Mouse (Mus musculus) thymus, postnatal 14 days (tissue): Measurements from ENCODE around the gene Ovol3.
"Not testable (repeated sequence)": the region's sequence is repeated elsewhere in the genome, so short reads cannot be mapped to it uniquely, and the experiment has no call there.

ENCODE experiments used
- DNase-seq: peaks from one replicate; pipeline ENCODE4 v3.0.0; 2021

Ovol3 gene

DNA sequence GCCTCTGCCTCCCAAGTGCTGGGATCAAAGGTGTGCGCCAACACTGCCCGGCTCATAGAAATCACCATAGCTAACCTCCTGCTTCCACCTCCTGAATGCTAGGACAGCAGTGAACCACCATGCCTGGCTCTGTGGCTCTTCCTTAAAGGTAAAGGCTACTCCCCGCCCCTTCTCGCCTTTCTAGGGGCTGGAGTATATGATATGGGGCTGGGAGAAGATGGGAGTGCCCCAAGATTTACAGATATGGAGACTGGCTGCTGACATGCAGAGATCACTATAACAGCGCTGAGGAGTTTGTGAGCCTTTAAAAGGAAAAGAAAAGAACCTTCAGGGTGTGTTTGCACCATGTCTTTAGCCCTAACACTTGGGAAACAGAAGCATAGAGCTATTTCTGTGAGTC, 13.3 kb downstream of the Ovol3 start:
- DNase-seq, result no peak

DNA sequence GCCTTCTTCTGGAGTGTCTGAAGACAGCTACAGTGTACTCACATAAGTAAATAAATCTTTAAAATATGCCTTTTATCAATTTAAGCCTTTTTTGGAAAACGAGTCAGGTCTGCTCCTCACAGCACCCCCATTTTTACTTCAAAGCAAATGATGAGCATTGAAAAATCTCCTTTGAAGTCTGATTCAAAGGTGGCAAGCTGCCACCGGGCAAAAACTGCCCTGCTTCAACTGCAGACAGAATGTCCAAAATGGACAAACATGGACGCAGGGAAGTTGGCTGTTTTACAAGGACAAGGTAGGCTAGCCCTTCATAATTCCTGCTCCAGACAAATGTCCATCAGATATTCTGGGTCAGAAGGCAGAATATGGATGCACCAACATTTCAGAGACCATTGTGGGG, 14.1 kb downstream of the Ovol3 start:
- no peak for DNase-seq

GRCm38 (mm10) chr7:30220008-30220356, 15.5 kb downstream of the Ovol3 start:
- DNase-seq, result no peak

DNA sequence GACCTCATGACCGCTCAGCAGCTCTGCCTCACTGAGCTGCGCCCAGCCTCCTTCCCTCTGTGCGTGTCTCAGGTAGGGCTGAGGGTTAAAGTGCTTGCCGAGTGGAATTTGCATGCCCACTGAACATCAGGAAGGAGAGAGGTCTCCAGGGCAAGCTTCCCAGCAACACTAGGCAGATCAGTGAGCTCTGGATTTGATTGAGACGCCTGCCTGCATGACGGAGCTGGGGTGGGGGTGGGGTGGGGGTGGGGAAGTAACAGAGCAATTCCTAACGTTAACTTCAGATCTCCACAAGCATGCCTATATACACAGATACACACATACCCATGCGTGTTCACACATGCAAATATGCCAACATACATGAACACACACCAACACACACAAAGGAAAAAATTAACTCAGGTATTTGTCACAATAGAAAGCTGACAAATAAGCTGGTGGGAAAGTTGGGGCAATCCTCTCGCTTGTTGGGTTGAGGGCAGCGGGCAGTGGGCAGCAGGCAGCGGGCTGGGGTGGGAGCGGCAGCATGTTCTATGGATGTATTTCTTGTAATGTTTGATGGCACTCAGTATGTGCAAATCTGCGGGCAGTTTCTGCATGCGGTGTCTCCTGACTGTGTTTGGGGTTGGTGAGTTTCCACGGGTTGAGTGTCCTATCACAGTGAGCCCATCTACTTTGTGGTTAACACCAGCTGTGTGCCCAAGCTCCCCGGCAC, 16.1 kb downstream of the Ovol3 start:
- DNase-seq, result peak; percentile 67

- DNase-seq, result no peak
These were observed 18.2 kb downstream of the Ovol3 start for GRCm38 (mm10) chr7:30217277-30217676.

- peak; percentile 76 for DNase-seq
These were observed 18.8 kb downstream of the Ovol3 start for GRCm38 (mm10) chr7:30216723-30217151.

DNA sequence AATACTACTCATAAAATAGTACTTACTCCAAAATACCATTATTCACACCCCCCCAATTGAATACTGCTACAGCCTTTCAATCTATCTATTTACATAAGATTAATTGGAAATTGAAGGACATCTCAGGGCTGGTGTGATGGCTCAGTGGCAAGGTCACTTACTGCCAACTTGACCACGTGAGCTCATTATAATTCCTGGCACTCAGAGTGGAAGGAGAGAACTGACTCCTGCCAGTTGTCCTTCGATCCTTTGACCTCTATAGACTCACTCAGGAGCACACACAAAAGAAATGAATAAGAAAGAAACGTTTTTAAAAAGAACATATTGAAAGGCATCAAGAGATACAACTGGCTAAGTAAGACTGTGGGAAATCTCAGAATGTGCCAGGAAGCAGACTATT, 19.6 kb downstream of the Ovol3 start:
- DNase-seq, result no peak

DNA sequence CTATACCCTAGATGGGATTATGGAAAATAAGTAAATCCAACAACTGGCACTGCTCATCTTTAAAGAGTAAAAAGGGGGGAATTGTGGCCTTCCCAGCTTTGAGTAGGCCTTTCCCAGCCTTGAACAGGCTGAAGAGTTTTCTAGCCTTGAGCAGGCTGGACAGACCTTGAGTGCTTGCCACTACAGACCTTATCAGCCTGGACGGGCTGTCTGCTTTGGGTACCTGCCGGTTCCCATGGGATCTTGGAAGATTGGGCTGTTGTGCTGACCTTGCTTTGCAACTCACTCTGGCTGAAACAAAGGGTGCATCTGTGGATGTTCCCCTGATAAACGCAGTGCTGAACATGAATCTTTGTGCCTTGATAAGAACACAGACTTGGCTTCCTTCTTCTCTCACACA, 21.6 kb downstream of the Ovol3 start:
- DNase-seq, result no peak

DNA sequence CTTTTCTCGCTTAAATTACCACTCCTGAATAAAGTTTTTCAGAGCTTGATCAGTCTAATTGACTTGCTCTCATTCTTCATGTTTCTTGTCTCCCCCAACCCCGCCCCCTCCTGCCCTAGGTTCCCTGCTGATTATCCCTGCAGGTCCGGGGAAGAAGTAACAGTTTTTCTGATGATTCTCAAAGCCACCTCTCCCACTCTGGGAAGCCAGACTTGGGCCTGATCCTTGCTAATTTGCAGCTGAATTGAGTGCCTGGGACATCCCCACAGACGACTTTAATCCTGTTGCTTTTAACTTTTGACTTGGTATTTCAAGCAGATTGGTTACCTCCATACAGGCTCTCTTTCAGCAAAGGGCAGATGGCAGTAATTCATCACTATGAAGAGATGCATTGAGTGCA, 24.5 kb downstream of the Ovol3 start:
- no peak for DNase-seq

- not testable (repeated sequence) for DNase-seq
These were observed 29.2 kb downstream of the Ovol3 start for GRCm38 (mm10) chr7:30206364-30206763.

- peak; percentile 53 for DNase-seq
These were observed 30.1 kb downstream of the Ovol3 start for GRCm38 (mm10) chr7:30205383-30205782.

GRCm38 (mm10) chr7:30204380-30204779, 31.1 kb downstream of the Ovol3 start:
- no peak for DNase-seq

- no peak for DNase-seq
These were observed 32.4 kb downstream of the Ovol3 start for GRCm38 (mm10) chr7:30202895-30203690.

DNA sequence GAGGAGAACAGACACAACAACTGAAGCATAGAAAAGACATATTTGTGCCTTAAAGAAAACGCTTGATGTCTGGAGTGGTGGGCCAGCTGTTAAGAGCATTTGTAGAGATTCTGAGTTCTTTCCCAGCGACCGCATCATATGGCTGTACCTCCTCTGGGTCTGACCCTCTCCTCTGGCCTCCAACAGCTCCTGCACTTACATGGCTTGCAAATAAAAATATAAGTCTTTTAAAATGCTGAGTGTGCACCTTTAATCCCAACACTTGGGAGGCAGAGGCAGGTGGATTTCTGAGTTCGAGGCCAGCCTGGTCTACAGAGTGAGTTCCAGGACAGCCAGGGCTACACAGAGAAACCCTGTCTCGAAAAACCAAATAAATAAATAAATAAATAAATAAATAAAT, 34.9 kb downstream of the Ovol3 start:
- DNase-seq, result not testable (repeated sequence)

- DNase-seq, result no peak
These were observed 35.3 kb downstream of the Ovol3 start for GRCm38 (mm10) chr7:30200200-30200599.

DNA sequence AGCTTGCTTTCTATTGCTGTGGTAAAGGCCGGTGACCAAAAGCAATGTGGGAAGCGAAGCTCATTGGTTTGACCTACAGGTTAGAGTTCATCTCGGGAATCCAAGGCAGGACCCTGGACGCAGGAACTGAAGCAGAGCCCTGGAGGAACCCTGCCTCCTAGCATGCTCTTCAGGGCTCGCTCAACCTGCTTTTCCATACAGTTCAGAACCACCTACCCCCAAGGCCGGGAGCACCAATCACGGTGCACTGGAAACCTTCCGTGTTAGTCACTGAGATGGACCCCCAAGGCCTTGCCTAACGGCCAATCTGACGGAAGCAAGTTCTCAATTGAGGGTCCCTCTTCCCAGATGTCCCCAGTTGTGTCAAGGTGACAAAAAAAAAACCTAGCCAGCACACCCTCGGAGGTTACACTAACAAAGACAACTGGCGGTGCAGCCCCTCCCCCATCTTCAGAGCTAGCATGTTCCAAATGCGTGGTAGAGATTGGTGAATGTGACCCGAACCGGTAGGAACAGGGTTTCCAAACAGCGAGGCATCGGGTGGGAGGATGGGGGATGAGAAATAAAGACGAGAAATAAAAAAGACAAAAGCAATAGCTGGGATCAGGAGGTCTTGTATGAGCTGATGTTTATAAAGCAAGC, 35.9 kb downstream of the Ovol3 start:
- no peak for DNase-seq

GRCm38 (mm10) chr7:30198481-30198971, 37.0 kb downstream of the Ovol3 start, which contains the start of gene Capns1:
TSS of gene Capns1 (minus strand) at chr7:30198811.
- DNase-seq, result peak; percentile 80

- peak; percentile 13 for DNase-seq
These were observed 37.9 kb downstream of the Ovol3 start for GRCm38 (mm10) chr7:30197592-30198129.

- no peak for DNase-seq
These were observed 39.4 kb downstream of the Ovol3 start for GRCm38 (mm10) chr7:30196171-30196570.

GRCm38 (mm10) chr7:30195461-30195860, 40.1 kb downstream of the Ovol3 start:
- DNase-seq, result no peak

DNA sequence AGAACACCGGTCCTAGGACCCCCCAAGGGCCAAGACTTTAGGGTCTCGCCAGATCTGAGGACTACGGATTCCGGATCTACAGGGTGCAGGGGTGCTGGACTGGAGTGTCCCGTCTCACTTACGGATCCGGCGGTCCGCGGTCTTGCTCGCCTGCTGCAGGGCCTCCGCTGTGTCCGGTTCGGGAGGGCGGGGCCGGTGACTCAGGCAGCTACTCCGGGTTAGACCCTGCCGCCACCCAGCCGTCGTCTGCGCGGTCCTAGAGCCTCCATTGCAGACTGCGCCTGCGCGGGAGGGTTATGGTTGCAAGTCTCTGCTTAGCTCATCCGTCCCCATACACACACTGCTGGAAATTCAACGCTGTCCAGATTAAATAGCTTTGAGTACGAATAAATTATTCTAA, 40.6 kb downstream of the Ovol3 start:
- peak; percentile 96 for DNase-seq

- peak; percentile 37 for DNase-seq
These were observed 41.3 kb downstream of the Ovol3 start for GRCm38 (mm10) chr7:30194101-30194831.
